Mouse (Mus musculus) heart, embryonic 10.5 days (tissue): ENCODE data around the gene D630039A03Rik. TPM values are rescaled to one million over a fixed set of nuclear protein-coding genes. Genes with fewer than 3 reads are reported as not detected.

Experiments used
- DNase-seq: peaks from one replicate; pipeline ENCODE4 v3.0.0-alpha.2; 2017; ENCODE audit warnings: low spot score
- H3K27ac ChIP-seq: fragments of 300-500 bp; sonication (generic); 2 replicates; pipeline ENCODE4 v1.5.1; 2016; ENCODE audit warnings: mild to moderate bottlenecking
- H3K27me3 ChIP-seq: fragments of 300-500 bp; sonication (generic); 2 replicates; pipeline ENCODE4 v1.6.1; 2016; ENCODE audit warnings: mild to moderate bottlenecking; ENCODE audit not compliant: poor library complexity, insufficient read depth, severe bottlenecking
- H3K36me3 ChIP-seq: fragments of 300-500 bp; sonication (generic); 2 replicates; pipeline ENCODE4 v1.6.1; 2016; ENCODE audit warnings: mild to moderate bottlenecking, moderate library complexity
- H3K4me1 ChIP-seq: fragments of 300-500 bp; sonication (generic); 2 replicates; pipeline ENCODE4 v1.6.1; 2016; ENCODE audit warnings: mild to moderate bottlenecking
- H3K4me3 ChIP-seq: fragments of 300-500 bp; sonication (generic); 2 replicates; pipeline ENCODE4 v1.5.1; 2016; ENCODE audit warnings: mild to moderate bottlenecking, moderate library complexity
- H3K9me3 ChIP-seq: fragments of 300-500 bp; sonication (generic); 2 replicates; pipeline ENCODE4 v1.6.1; 2016; ENCODE audit warnings: mild to moderate bottlenecking, moderate library complexity
- whole genome bisulfite sequencing: fragments of 180-500 bp; shearing (Covaris S2); methylation state at CpG from one replicate; pipeline ENCODE4 v1.1.7; 2016; 5-methylcytosine and 5-hydroxymethylcytosine counted together
- polyA plus RNA-seq: library from polyadenylated mRNA; unstranded; fragments of >200 nt; fragmentation: Nextera tagmentation; extraction: Ambion mirVana; gene quantifications from 2 replicates; pipeline ENCODE4 v1.2.1, GENCODE M21; 2016

Gene D630039A03Rik
- polyA plus RNA-seq, 1 experiment from 2014 or later: 0.28 TPM

GRCm38 (mm10) chr4:57952416-57952815 lies 36.3 kb upstream of the D630039A03Rik start:
- H3K36me3 ChIP-seq: peaks cover 55% of the 10 kb centered on the region
- DNase-seq: no peak

DNA sequence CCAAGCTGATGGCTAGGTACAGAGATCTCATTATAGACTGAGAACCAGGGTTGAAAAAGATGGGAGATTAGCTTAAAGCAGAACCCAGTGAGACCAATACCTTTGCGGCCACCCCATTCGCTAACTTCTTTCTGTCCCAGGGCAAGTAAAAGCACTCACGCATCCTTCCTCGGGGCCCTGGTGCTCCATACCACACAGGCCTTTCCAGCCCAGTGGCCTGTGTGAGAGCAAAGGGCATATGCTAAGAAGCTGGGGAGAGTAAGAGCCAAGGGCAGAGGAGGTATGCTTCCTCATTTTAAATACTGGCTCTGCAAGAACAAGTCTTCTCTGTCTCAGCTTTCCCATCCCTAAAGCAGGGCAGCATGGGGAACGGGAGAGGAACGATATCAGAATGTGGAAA lies 33.8 kb upstream of the D630039A03Rik start:
- no peak for DNase-seq
- H3K27ac ChIP-seq: no peak overlapping the region
- H3K27me3 ChIP-seq: no peaks in the 10 kb centered on the region
- peaks cover 10% of the 10 kb centered on the region for H3K4me1 ChIP-seq
- no peak overlapping the region for H3K4me3 ChIP-seq
- H3K36me3 ChIP-seq: peaks cover 81% of the 10 kb centered on the region
- WGBS: 95% methylated on average over 6 of the region's 6 CpGs
- H3K9me3 ChIP-seq: no peaks in the 10 kb centered on the region

More at GRCm38 (mm10) chr4:57952416-57952815, 36.3 kb upstream of the D630039A03Rik start:
- no peak overlapping the region for H3K4me3 ChIP-seq
- H3K27me3 ChIP-seq: no peaks in the 10 kb centered on the region
- no peak overlapping the region for H3K27ac ChIP-seq
- WGBS: 97% methylated on average over 3 of the region's 3 CpGs
- H3K4me1 ChIP-seq: peaks cover 21% of the 10 kb centered on the region
- H3K9me3 ChIP-seq: no peaks in the 10 kb centered on the region

DNA sequence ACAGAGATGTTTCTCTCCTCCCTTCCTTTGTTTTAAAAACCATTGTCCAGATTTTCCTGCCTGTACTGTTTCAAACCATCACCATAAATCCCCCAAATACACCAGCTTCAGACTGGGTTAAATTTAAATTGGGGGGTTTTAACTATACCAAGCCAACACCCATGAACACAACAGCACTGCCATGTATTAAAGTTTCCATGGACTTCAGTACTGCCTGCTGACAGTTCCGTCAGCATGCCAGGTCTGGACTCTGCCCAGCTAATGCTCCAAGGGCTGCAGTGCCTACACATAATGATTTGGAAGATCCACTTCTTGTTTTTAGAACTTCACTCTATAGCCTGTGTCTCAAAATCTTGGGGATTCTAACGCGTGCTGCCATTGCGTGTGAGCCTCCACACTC lies 31.4 kb upstream of the D630039A03Rik start:
- DNase-seq: no peak
- 98% methylated on average over 4 of the region's 4 CpGs for WGBS
- Histone ChIP-seq H3K27ac (no peak overlapping the region), H3K4me1 (no peaks in the 10 kb centered on the region), H3K36me3 (peaks cover 96% of the 10 kb centered on the region), H3K27me3 (no peaks in the 10 kb centered on the region), H3K4me3 (no peak overlapping the region), H3K9me3 (no peaks in the 10 kb centered on the region)

DNA sequence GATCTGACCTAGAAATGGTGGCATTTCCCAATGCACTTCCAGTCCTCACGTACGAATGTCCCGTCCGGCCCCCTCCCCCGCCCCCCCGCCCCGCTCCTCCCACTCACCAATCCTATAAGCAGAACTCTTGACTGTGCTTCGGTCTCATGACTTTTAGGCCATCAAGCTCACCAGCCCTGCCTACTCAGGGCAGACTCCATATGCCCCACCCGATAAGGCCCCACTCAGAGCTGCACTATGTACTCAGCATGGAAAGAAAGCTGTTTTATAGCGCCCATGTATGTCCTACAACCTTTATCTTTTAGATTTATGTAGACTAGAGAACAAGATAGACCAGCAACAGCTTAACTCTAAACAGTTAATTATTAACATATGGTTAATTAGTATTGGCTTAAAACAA lies 30.9 kb upstream of the D630039A03Rik start:
- no peak overlapping the region for H3K4me3 ChIP-seq
- no peak overlapping the region for H3K27ac ChIP-seq
- no peaks in the 10 kb centered on the region for H3K9me3 ChIP-seq
- H3K4me1 ChIP-seq: no peaks in the 10 kb centered on the region
- WGBS: 85% methylated on average over 10 of the region's 10 CpGs
- H3K27me3 ChIP-seq: no peaks in the 10 kb centered on the region
- peaks cover 92% of the 10 kb centered on the region for H3K36me3 ChIP-seq
- no peak for DNase-seq

DNA sequence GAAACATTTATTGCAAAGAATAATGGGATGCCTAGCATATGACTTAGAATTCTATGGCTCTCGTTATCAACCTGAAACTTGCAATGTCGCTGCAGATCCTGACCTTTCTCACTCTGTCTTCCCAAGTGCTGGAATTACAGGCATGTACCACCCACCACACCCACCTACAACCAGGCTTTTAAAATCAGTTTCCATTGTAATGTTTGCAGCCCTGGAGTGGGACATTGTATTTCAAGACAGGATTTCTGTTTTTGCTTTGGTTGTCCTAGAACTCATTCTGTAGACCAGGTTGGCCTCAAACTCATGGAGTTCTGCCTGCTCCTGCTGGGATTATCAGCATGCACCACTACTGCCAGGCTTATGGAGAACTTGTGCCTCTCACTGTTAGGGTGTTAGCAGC lies 26.8 kb upstream of the D630039A03Rik start:
- H3K4me3 ChIP-seq: no peak overlapping the region
- WGBS: 89% methylated on average over 2 of the region's 2 CpGs
- H3K27ac ChIP-seq: no peak overlapping the region
- no peaks in the 10 kb centered on the region for H3K9me3 ChIP-seq
- no peaks in the 10 kb centered on the region for H3K4me1 ChIP-seq
- no peaks in the 10 kb centered on the region for H3K27me3 ChIP-seq
- no peak for DNase-seq
- peaks cover 50% of the 10 kb centered on the region for H3K36me3 ChIP-seq

DNA sequence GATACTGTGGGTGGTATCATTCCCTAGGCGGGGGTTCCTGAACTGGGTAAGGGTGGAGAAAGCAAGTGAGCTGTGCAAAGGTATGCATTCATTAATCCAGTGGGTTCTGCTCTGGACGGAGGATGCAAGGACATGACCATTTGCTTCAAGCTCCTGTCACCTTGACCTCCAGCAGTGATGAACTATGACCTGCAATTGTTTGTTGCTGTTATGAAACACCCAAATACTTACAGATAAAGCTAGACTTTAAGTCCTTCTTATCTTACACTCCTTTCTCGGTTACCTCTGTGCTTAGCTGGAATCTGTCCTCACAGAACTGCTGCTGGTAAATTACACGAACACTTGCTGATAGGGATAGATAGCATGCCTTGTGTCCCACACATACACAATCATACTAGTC lies 24.5 kb upstream of the D630039A03Rik start:
- Histone ChIP-seq H3K27me3 (no peaks in the 10 kb centered on the region), H3K36me3 (peaks cover 28% of the 10 kb centered on the region), H3K9me3 (no peaks in the 10 kb centered on the region), H3K27ac (no peak overlapping the region), H3K4me3 (no peak overlapping the region), H3K4me1 (no peaks in the 10 kb centered on the region)
- DNase-seq: no peak
- 63% methylated on average over 4 of the region's 4 CpGs for whole genome bisulfite sequencing

DNA sequence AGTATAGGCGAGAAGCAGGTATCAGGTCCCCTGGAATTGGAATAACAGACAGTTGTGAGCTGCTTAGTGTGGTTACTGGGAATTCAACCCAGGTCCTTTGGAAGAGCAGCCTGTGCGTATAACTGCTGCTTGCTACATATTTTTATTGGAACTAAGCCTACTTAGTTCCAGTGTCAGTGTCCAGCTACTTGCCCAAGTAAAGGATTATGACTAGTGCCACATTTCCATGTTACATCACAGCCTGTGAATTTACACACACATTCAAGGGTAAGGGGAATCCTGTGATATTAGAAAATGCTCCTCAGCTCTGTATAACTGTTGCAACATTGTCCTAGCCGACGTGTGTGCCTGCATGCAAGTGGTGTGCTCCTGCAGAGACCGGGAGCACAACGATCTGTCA lies 21.2 kb upstream of the D630039A03Rik start:
- Histone ChIP-seq H3K36me3 (0 out of 2 replicates have a peak, but pooled peaks cover under 1% of the 10 kb centered on the region), H3K27ac (no peak overlapping the region), H3K4me3 (no peak overlapping the region), H3K27me3 (no peaks in the 10 kb centered on the region), H3K4me1 (no peaks in the 10 kb centered on the region), H3K9me3 (0 out of 2 replicates have a peak, but pooled peaks cover under 1% of the 10 kb centered on the region)
- 88% methylated on average over 6 of the region's 6 CpGs for WGBS
- DNase-seq: no peak

DNA sequence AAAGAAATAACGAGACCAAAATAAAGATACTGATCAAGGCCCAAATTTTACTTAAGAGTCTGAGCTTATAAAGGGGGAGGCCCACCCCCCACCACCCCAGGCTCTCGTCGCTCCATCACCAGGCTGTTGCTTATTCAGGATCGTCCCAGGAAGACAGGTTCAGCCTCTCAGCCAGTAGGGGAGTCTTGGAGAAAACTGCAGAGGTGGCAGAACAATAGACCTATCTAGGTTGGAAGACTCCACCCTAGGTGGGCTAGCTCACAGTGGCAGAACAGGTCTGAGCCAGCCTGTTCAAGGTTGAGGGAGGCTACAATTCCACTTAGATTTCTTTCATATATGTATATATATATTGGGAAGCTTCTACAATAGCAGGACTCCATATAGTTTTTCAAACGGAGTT lies 18.1 kb upstream of the D630039A03Rik start:
- Histone ChIP-seq H3K27me3 (no peaks in the 10 kb centered on the region), H3K36me3 (0 out of 2 replicates have a peak, but pooled peaks cover 2% of the 10 kb centered on the region), H3K4me3 (no peak overlapping the region), H3K27ac (no peak overlapping the region), H3K4me1 (no peaks in the 10 kb centered on the region), H3K9me3 (0 out of 2 replicates have a peak, but pooled peaks cover 3% of the 10 kb centered on the region)
- 70% methylated on average over 5 of the region's 5 CpGs for WGBS
- DNase-seq: no peak

DNA sequence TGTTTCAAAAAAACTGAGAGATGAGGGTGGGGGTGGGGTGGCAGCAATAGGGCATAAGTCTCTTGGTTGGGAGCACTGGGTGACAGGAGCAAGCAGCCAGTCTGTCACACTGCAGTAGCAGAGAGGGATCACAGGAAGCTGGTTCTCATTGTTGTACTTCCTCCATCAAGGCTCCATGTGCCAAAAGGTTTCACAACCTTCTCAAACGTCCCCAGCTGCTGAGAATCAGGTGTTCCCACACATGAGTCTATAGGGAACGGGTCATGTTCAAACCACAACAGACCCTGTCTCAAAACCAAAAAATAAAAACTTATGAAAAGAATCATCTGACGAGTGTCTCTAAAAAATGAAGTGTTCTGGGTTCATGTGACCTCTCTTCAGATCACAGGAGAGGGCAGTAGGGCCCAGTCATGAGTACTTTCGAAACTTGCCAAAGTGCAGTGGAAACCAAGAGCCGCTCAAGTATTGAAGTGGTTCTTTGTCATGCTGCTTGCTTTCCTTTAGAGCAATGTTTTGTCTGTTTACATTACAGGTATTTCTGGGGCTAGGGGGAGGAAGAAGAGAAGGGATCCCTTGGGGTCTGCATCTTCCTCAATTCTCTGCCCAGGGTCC lies 14.6 kb upstream of the D630039A03Rik start:
- Histone ChIP-seq H3K4me1 (no peaks in the 10 kb centered on the region), H3K9me3 (0 out of 2 replicates have a peak, but pooled peaks cover 3% of the 10 kb centered on the region), H3K4me3 (no peak overlapping the region), H3K27me3 (no peaks in the 10 kb centered on the region), H3K36me3 (0 out of 2 replicates have a peak, but pooled peaks cover 2% of the 10 kb centered on the region), H3K27ac (no peak overlapping the region)
- 74% methylated on average over 5 of the region's 5 CpGs for WGBS
- DNase-seq: no peak

DNA sequence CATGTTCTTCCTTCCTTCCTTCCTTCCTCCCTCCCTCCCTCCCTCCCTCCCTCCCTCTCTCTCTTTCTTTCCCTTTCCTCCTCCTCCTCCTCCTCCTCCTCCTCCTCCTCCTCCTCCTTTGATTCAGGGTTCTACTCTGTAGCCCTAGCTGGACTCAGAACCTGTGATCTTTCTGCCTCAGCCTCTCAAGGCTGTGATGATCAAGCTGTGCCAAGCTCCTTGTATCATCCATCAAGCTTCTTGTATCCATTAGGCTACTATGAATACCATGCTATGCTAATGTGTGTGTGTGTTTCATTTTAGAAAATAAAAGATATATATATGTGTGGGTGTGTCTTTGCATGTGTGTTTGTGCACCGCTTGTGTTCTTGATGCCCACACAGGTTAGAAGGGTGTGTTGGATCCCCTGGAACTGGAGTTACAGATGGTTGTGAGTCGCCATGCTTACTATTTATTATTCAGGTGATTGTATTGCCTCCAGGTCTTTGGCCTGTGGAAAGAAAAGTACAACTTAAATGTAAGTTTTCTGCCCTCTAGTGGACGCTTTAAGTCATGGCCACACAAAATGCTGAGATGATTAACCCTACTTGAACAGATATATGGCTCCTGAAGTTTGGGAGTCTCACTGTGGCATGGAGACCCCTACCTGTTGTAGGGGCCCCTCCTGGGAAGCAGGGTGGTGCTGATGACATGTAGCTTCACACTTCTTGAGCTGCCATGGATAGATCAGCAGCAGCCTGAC lies 11.5 kb upstream of the D630039A03Rik start:
- DNase-seq: no peak
- Histone ChIP-seq H3K36me3 (0 out of 2 replicates have a peak, but pooled peaks cover 2% of the 10 kb centered on the region), H3K27ac (no peak overlapping the region), H3K4me1 (no peaks in the 10 kb centered on the region), H3K27me3 (no peaks in the 10 kb centered on the region), H3K9me3 (0 out of 2 replicates have a peak, but pooled peaks cover 3% of the 10 kb centered on the region), H3K4me3 (no peak overlapping the region)
- 26% methylated on average over 3 of the region's 3 CpGs for WGBS

- Histone ChIP-seq H3K4me3 (no peak overlapping the region), H3K27me3 (no peaks in the 10 kb centered on the region), H3K27ac (no peak overlapping the region), H3K4me1 (peaks cover 6% of the 10 kb centered on the region), H3K36me3 (no peaks in the 10 kb centered on the region), H3K9me3 (no peaks in the 10 kb centered on the region)
- WGBS: 75% methylated on average over 6 of the region's 6 CpGs
- DNase-seq: no peak
These were observed 8.5 kb upstream of the D630039A03Rik start for GRCm38 (mm10) chr4:57924556-57925071.

- Histone ChIP-seq H3K4me1 (peaks cover 9% of the 10 kb centered on the region), H3K9me3 (no peaks in the 10 kb centered on the region), H3K27ac (no peak overlapping the region), H3K36me3 (no peaks in the 10 kb centered on the region), H3K4me3 (no peak overlapping the region), H3K27me3 (peaks cover 5% of the 10 kb centered on the region; the same call in 1 of the 2 replicates)
- DNase-seq: no peak
- WGBS: 76% methylated on average over 5 of the region's 5 CpGs
These were observed 6.1 kb upstream of the D630039A03Rik start for GRCm38 (mm10) chr4:57922171-57922570.

GRCm38 (mm10) chr4:57920522-57920921 lies 4.4 kb upstream of the D630039A03Rik start:
- Histone ChIP-seq H3K9me3 (no peaks in the 10 kb centered on the region), H3K4me3 (no peak overlapping the region), H3K4me1 (peaks cover 20% of the 10 kb centered on the region), H3K36me3 (no peaks in the 10 kb centered on the region), H3K27me3 (peaks cover 14% of the 10 kb centered on the region), H3K27ac (no peak overlapping the region)
- DNase-seq: no peak
- WGBS: 89% methylated on average over 1 of the region's 1 CpGs
